Mouse (Mus musculus) bone marrow, adult 2 months (tissue): Measurements from ENCODE around the gene Zfp318.

Experiments used
- CTCF ChIP-seq: fragments of 200-500 bp; IDR thresholded peaks from 2 replicates; pipeline ENCODE4 v1.5.1; 2011; ENCODE audit warnings: low read length, control low read depth; ENCODE audit not compliant: control insufficient read depth, insufficient read depth
- POLR2A ChIP-seq: fragments of 200-500 bp; IDR thresholded peaks from 2 replicates; pipeline ENCODE4 v1.6.1; 2011; ENCODE audit warnings: low read depth, mild to moderate bottlenecking, control low read depth, low read length, borderline replicate concordance; ENCODE audit not compliant: control insufficient read depth

- no peak for TF ChIP-seq POLR2A
- no peak for TF ChIP-seq CTCF
Observed at GRCm38 (mm10) chr17:46460673-46461072, 77.1 kb downstream of the Zfp318 start.
